Mouse (Mus musculus): Measurements from ENCODE around the gene Ptcd1.

DNA sequence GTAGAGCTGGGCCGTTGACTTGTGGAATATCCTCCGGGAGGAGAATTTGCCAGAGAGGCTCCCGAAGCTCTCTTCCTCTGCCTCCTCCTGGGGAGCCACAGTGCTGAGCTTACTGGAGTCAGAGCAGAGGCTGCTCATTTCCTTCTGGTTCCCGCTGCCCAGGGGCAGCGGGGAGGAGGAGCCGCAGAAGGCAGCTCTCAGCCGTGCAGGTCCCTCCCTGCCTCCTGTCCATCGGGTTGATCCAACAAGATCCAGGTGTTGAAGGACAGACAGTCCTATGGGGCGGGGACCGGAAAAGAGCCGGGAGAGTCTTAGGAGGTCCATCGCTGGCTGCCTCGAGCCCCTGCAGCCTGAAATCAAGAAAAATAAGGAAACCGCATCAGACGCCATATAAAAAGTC, 1.7 kb downstream of the Ptcd1 start:
- TF ChIP-seq GATA1 (IDR thresholded peaks at IDR 0.05; ENCODE audit: low read depth, low read length), result no peak
- TF ChIP-seq CHD2 (IDR thresholded peaks at IDR 0.05; ENCODE audit: low read length), result no peak
- no peak for TF ChIP-seq ZC3H11A (IDR thresholded peaks at IDR 0.05; ENCODE audit: low read depth, low read length)
- TF ChIP-seq POLR2AphosphoS2 (IDR thresholded peaks at IDR 0.05; ENCODE audit: low read length), result no peak
- TF ChIP-seq CTCF (IDR thresholded peaks at IDR 0.05 in 2 of 3, conservative IDR thresholded peaks at IDR 0.05 in 1 of 3; ENCODE audit: control insufficient read depth in 1 of 3, insufficient read depth in 1 of 3, low read depth in 2 of 3, low read length in 3 of 3, poor library complexity in 1 of 3, severe bottlenecking in 1 of 3), result no peak
- TF ChIP-seq NELFE (IDR thresholded peaks at IDR 0.05; ENCODE audit: low read depth, low read length), result no peak
- TF ChIP-seq GABPA (IDR thresholded peaks at IDR 0.05; ENCODE audit: low read depth, low read length), result no peak
- TF ChIP-seq KAT2A (conservative IDR thresholded peaks at IDR 0.05; ENCODE audit: low read depth, low read length), result no peak
- no peak for TF ChIP-seq POLR2A (IDR thresholded peaks at IDR 0.05; ENCODE audit: control insufficient read depth in 1 of 2, insufficient read depth in 1 of 2, low read depth in 1 of 2, low read length in 2 of 2, poor library complexity in 1 of 2)
- no peak for TF ChIP-seq ZKSCAN1 (IDR thresholded peaks at IDR 0.05; ENCODE audit: low read depth, low read length)
- TF ChIP-seq NRF1 (IDR thresholded peaks at IDR 0.05; ENCODE audit: insufficient read depth, low read depth, low read length, poor library complexity, severe bottlenecking), result no peak

Measured in MEL (cell line).